Mouse (Mus musculus): ENCODE data around the gene Mkln1. TPM values are rescaled to one million over a fixed set of nuclear protein-coding genes. Genes with fewer than 3 reads are reported as not detected.

The Mkln1 gene
- polyA plus RNA-seq, 1 experiment from 2014 or later: 217 TPM

GRCm38 (mm10) chr6:31396118-31396517 is 2.4 kb upstream of the Mkln1 start:
- no peak overlapping the region for H3K9ac ChIP-seq (ENCODE audit: low read length)
- WGBS: 70% methylated on average over 4 of the region's 4 CpGs
- H3K27ac ChIP-seq (ENCODE audit: low read length): no peak overlapping the region
- H3K4me2 ChIP-seq (ENCODE audit: low read depth, low read length): no peak overlapping the region
- H3K9me3 ChIP-seq (ENCODE audit: control insufficient read depth, low read length): no peaks in the 10 kb centered on the region
- peaks cover 23% of the 10 kb centered on the region for H3K4me1 ChIP-seq (replicated peaks; ENCODE audit: control insufficient read depth, insufficient read depth, low read length)
- H3K36me3 ChIP-seq (ENCODE audit: control insufficient read depth, insufficient read depth, low read length): no peaks in the 10 kb centered on the region
- no peak for ATAC-seq (ENCODE audit: low read depth)
- H3K4me3 ChIP-seq (ENCODE audit: low read length): no peak overlapping the region
- H3K27me3 ChIP-seq (ENCODE audit: control insufficient read depth, insufficient read depth, low read depth, low read length): no peaks in the 10 kb centered on the region

- Histone ChIP-seq H3K4me3 (ENCODE audit: low read length) (no peak overlapping the region), H3K4me1 (replicated peaks; ENCODE audit: control insufficient read depth, insufficient read depth, low read length) (peaks cover 22% of the 10 kb centered on the region), H3K9ac (ENCODE audit: low read length) (no peak overlapping the region), H3K4me2 (ENCODE audit: low read depth, low read length) (no peak overlapping the region), H3K27ac (ENCODE audit: low read length) (no peak overlapping the region), H3K9me3 (ENCODE audit: control insufficient read depth, low read length) (no peaks in the 10 kb centered on the region), H3K27me3 (ENCODE audit: control insufficient read depth, insufficient read depth, low read depth, low read length) (no peaks in the 10 kb centered on the region), H3K36me3 (ENCODE audit: control insufficient read depth, insufficient read depth, low read length) (no peaks in the 10 kb centered on the region)
- ATAC-seq (ENCODE audit: low read depth): no peak
Measured at GRCm38 (mm10) chr6:31397308-31397707, 1.2 kb upstream of the Mkln1 start.

GRCm38 (mm10) chr6:31397775-31398430 is 632 bp upstream of the Mkln1 start:
- peak overlapping the region; percentile 49 for H3K4me2 ChIP-seq (ENCODE audit: low read depth, low read length)
- 51% methylated on average over 10 of the region's 10 CpGs for WGBS
- peak overlapping the region; percentile 97 for H3K4me3 ChIP-seq (ENCODE audit: low read length)
- H3K4me1 ChIP-seq (replicated peaks; ENCODE audit: control insufficient read depth, insufficient read depth, low read length): peaks cover 22% of the 10 kb centered on the region
- no peaks in the 10 kb centered on the region for H3K36me3 ChIP-seq (ENCODE audit: control insufficient read depth, insufficient read depth, low read length)
- H3K27ac ChIP-seq (ENCODE audit: low read length): peak overlapping the region; percentile 93; the same call in 1 of the 2 replicates
- no peaks in the 10 kb centered on the region for H3K27me3 ChIP-seq (ENCODE audit: control insufficient read depth, insufficient read depth, low read depth, low read length)
- no peaks in the 10 kb centered on the region for H3K9me3 ChIP-seq (ENCODE audit: control insufficient read depth, low read length)
- peak overlapping the region; percentile 97 for H3K9ac ChIP-seq (ENCODE audit: low read length)
- ATAC-seq (ENCODE audit: low read depth): no peak

- Histone ChIP-seq H3K27me3 (ENCODE audit: control insufficient read depth, insufficient read depth, low read depth, low read length) (no peaks in the 10 kb centered on the region), H3K9me3 (ENCODE audit: control insufficient read depth, low read length) (no peaks in the 10 kb centered on the region), H3K4me1 (replicated peaks; ENCODE audit: control insufficient read depth, insufficient read depth, low read length) (peaks cover 23% of the 10 kb centered on the region), H3K4me2 (ENCODE audit: low read depth, low read length) (peak overlapping the region; percentile 87), H3K36me3 (ENCODE audit: control insufficient read depth, insufficient read depth, low read length) (no peaks in the 10 kb centered on the region), H3K27ac (ENCODE audit: low read length) (peak overlapping the region; percentile 93), H3K9ac (ENCODE audit: low read length) (peak overlapping the region; percentile 97), H3K4me3 (ENCODE audit: low read length) (peak overlapping the region; percentile 97)
- WGBS: under 1% methylated on average over 28 of the region's 28 CpGs
- ATAC-seq (ENCODE audit: low read depth): peak; percentile 68; the same call in 1 of the 2 replicates
Measured at GRCm38 (mm10) chr6:31399206-31399549, 643 bp downstream of the Mkln1 start.

- H3K27me3 ChIP-seq (ENCODE audit: control insufficient read depth, insufficient read depth, low read depth, low read length): no peaks in the 10 kb centered on the region
- no peaks in the 10 kb centered on the region for H3K36me3 ChIP-seq (ENCODE audit: control insufficient read depth, insufficient read depth, low read length)
- no peak overlapping the region for H3K27ac ChIP-seq (ENCODE audit: low read length)
- no peak for ATAC-seq (ENCODE audit: low read depth)
- peak overlapping the region; percentile 87 for H3K4me2 ChIP-seq (ENCODE audit: low read depth, low read length)
- peaks cover 25% of the 10 kb centered on the region for H3K4me1 ChIP-seq (replicated peaks; ENCODE audit: control insufficient read depth, insufficient read depth, low read length)
- H3K9me3 ChIP-seq (ENCODE audit: control insufficient read depth, low read length): no peaks in the 10 kb centered on the region
- H3K4me3 ChIP-seq (ENCODE audit: low read length): peak overlapping the region; percentile 97
- under 1% methylated on average over 13 of the region's 13 CpGs for WGBS
- H3K9ac ChIP-seq (ENCODE audit: low read length): peak overlapping the region; percentile 97
Measured at GRCm38 (mm10) chr6:31399566-31399965, 1.0 kb downstream of the Mkln1 start.

- Histone ChIP-seq H3K4me1 (replicated peaks; ENCODE audit: control insufficient read depth, insufficient read depth, low read length) (no peaks in the 10 kb centered on the region), H3K9ac (ENCODE audit: low read length) (no peak overlapping the region)
Measured at GRCm38 (mm10) chr6:31411017-31411416, 12.5 kb downstream of the Mkln1 start.

GRCm38 (mm10) chr6:31412487-31412886 is 14.0 kb downstream of the Mkln1 start:
- no peak for ATAC-seq (ENCODE audit: low read depth)
- Histone ChIP-seq H3K4me3 (ENCODE audit: low read length) (no peak overlapping the region), H3K4me1 (replicated peaks; ENCODE audit: control insufficient read depth, insufficient read depth, low read length) (no peaks in the 10 kb centered on the region)

More at GRCm38 (mm10) chr6:31411017-31411416, 12.5 kb downstream of the Mkln1 start:
- H3K27me3 ChIP-seq (ENCODE audit: control insufficient read depth, insufficient read depth, low read depth, low read length): no peaks in the 10 kb centered on the region
- no peaks in the 10 kb centered on the region for H3K9me3 ChIP-seq (ENCODE audit: control insufficient read depth, low read length)
- H3K4me2 ChIP-seq (ENCODE audit: low read depth, low read length): no peak overlapping the region
- H3K27ac ChIP-seq (ENCODE audit: low read length): no peak overlapping the region
- WGBS: 83% methylated on average over 1 of the region's 1 CpGs
- H3K36me3 ChIP-seq (ENCODE audit: control insufficient read depth, insufficient read depth, low read length): no peaks in the 10 kb centered on the region
- no peak for ATAC-seq (ENCODE audit: low read depth)
- no peak overlapping the region for H3K4me3 ChIP-seq (ENCODE audit: low read length)

GRCm38 (mm10) chr6:31413556-31413955 is 15.0 kb downstream of the Mkln1 start:
- H3K4me2 ChIP-seq (ENCODE audit: low read depth, low read length): no peak overlapping the region
- H3K27ac ChIP-seq (ENCODE audit: low read length): no peak overlapping the region
- H3K4me1 ChIP-seq (replicated peaks; ENCODE audit: control insufficient read depth, insufficient read depth, low read length): no peaks in the 10 kb centered on the region
- H3K27me3 ChIP-seq (ENCODE audit: control insufficient read depth, insufficient read depth, low read depth, low read length): no peaks in the 10 kb centered on the region
- no peak for ATAC-seq (ENCODE audit: low read depth)
- H3K9me3 ChIP-seq (ENCODE audit: control insufficient read depth, low read length): no peaks in the 10 kb centered on the region
- no peaks in the 10 kb centered on the region for H3K36me3 ChIP-seq (ENCODE audit: control insufficient read depth, insufficient read depth, low read length)
- H3K9ac ChIP-seq (ENCODE audit: low read length): no peak overlapping the region
- H3K4me3 ChIP-seq (ENCODE audit: low read length): no peak overlapping the region

More at GRCm38 (mm10) chr6:31412487-31412886, 14.0 kb downstream of the Mkln1 start:
- Histone ChIP-seq H3K27ac (ENCODE audit: low read length) (no peak overlapping the region), H3K9ac (ENCODE audit: low read length) (no peak overlapping the region), H3K4me2 (ENCODE audit: low read depth, low read length) (no peak overlapping the region), H3K9me3 (ENCODE audit: control insufficient read depth, low read length) (no peaks in the 10 kb centered on the region), H3K27me3 (ENCODE audit: control insufficient read depth, insufficient read depth, low read depth, low read length) (no peaks in the 10 kb centered on the region), H3K36me3 (ENCODE audit: control insufficient read depth, insufficient read depth, low read length) (no peaks in the 10 kb centered on the region)

GRCm38 (mm10) chr6:31414303-31414702 is 15.8 kb downstream of the Mkln1 start:
- 23% methylated on average over 1 of the region's 1 CpGs for WGBS
- H3K4me3 ChIP-seq (ENCODE audit: low read length): no peak overlapping the region
- ATAC-seq (ENCODE audit: low read depth): no peak
- H3K4me1 ChIP-seq (replicated peaks; ENCODE audit: control insufficient read depth, insufficient read depth, low read length): no peaks in the 10 kb centered on the region
- H3K27ac ChIP-seq (ENCODE audit: low read length): no peak overlapping the region
- no peak overlapping the region for H3K4me2 ChIP-seq (ENCODE audit: low read depth, low read length)
- H3K9ac ChIP-seq (ENCODE audit: low read length): no peak overlapping the region
- no peaks in the 10 kb centered on the region for H3K36me3 ChIP-seq (ENCODE audit: control insufficient read depth, insufficient read depth, low read length)
- H3K27me3 ChIP-seq (ENCODE audit: control insufficient read depth, insufficient read depth, low read depth, low read length): no peaks in the 10 kb centered on the region
- H3K9me3 ChIP-seq (ENCODE audit: control insufficient read depth, low read length): no peaks in the 10 kb centered on the region

GRCm38 (mm10) chr6:31425428-31425827 is 26.9 kb downstream of the Mkln1 start:
- ATAC-seq (ENCODE audit: low read depth): no peak
- no peaks in the 10 kb centered on the region for H3K9me3 ChIP-seq (ENCODE audit: control insufficient read depth, low read length)
- WGBS: 78% methylated on average over 3 of the region's 3 CpGs
- H3K36me3 ChIP-seq (ENCODE audit: control insufficient read depth, insufficient read depth, low read length): peaks cover 10% of the 10 kb centered on the region; the same call in 1 of the 2 replicates
- H3K9ac ChIP-seq (ENCODE audit: low read length): no peak overlapping the region
- no peaks in the 10 kb centered on the region for H3K27me3 ChIP-seq (ENCODE audit: control insufficient read depth, insufficient read depth, low read depth, low read length)
- no peak overlapping the region for H3K27ac ChIP-seq (ENCODE audit: low read length)
- no peak overlapping the region for H3K4me2 ChIP-seq (ENCODE audit: low read depth, low read length)
- no peaks in the 10 kb centered on the region for H3K4me1 ChIP-seq (replicated peaks; ENCODE audit: control insufficient read depth, insufficient read depth, low read length)
- H3K4me3 ChIP-seq (ENCODE audit: low read length): no peak overlapping the region

Data from lung, embryonic 16.5 days (tissue).